Mouse (Mus musculus) hindbrain, embryonic 12.5 days (tissue): ENCODE measurements around the gene Palm3. TPM values are rescaled to one million over a fixed set of nuclear protein-coding genes. Genes with fewer than 3 reads are reported as not detected.

Experiments
- ATAC-seq: fragments of 200-750 bp; cut with Nextera tagmentation; 2 replicates; pipeline ENCODE4 v1.8.0; 2017; ENCODE audit warnings: moderate TSS enrichment; ENCODE audit not compliant: low FRiP score
- H3K27ac ChIP-seq: fragments of 300-500 bp; sonication (generic); 2 replicates; pipeline ENCODE4 v1.5.1; 2016; ENCODE audit warnings: mild to moderate bottlenecking
- H3K27me3 ChIP-seq: fragments of 300-500 bp; sonication (generic); 2 replicates; pipeline ENCODE4 v1.6.1; 2016; ENCODE audit warnings: mild to moderate bottlenecking
- H3K36me3 ChIP-seq: fragments of 300-500 bp; sonication (generic); 2 replicates; pipeline ENCODE4 v1.6.1; 2016; ENCODE audit warnings: mild to moderate bottlenecking
- H3K4me1 ChIP-seq: fragments of 300-500 bp; sonication (generic); 2 replicates; pipeline ENCODE4 v1.6.1; 2016
- H3K4me2 ChIP-seq: fragments of 300-500 bp; sonication (generic); replicated peaks from 2 replicates; pipeline ENCODE4 v1.6.1; 2016; ENCODE audit warnings: mild to moderate bottlenecking
- H3K4me3 ChIP-seq: fragments of 300-500 bp; sonication (generic); 2 replicates; pipeline ENCODE4 v1.5.1; 2016; ENCODE audit warnings: mild to moderate bottlenecking
- H3K9ac ChIP-seq: fragments of 300-500 bp; sonication (generic); 2 replicates; pipeline ENCODE4 v1.6.1; 2016; ENCODE audit warnings: mild to moderate bottlenecking, moderate library complexity
- H3K9me3 ChIP-seq: fragments of 300-500 bp; sonication (generic); replicated peaks from 2 replicates; pipeline ENCODE4 v1.6.1; 2016; ENCODE audit warnings: mild to moderate bottlenecking
- WGBS: fragments of 180-500 bp; shearing (Covaris S2); methylation state at CpG from one replicate; pipeline ENCODE4 v1.1.7; 2016; 5-methylcytosine and 5-hydroxymethylcytosine counted together
- polyA plus RNA-seq: library from polyadenylated mRNA; unstranded; fragments of >200 nt; fragmentation: Nextera tagmentation; extraction: Ambion mirVana; gene quantifications from 2 replicates; pipeline ENCODE4 v1.2.1, GENCODE M21; 2016

Palm3 gene
- polyA plus RNA-seq, 1 experiment from 2014 or later, result 8.6 TPM

GRCm38 (mm10) chr8:84038015-84038414, 16.7 kb downstream of the Palm3 start:
- Histone ChIP-seq H3K36me3 (no peaks in the 10 kb centered on the region), H3K4me2 (no peak overlapping the region)

GRCm38 (mm10) chr8:84039050-84039449, 17.8 kb downstream of the Palm3 start:
- Histone ChIP-seq H3K4me3 (no peak overlapping the region), H3K4me1 (peaks cover 9% of the 10 kb centered on the region), H3K27ac (no peak overlapping the region), H3K36me3 (no peaks in the 10 kb centered on the region), H3K4me2 (no peak overlapping the region), H3K9me3 (no peaks in the 10 kb centered on the region), H3K9ac (no peak overlapping the region), H3K27me3 (peaks cover 66% of the 10 kb centered on the region)
- no peak for ATAC-seq
- 8% methylated on average over 5 of the region's 5 CpGs for WGBS

More at GRCm38 (mm10) chr8:84038015-84038414, 16.7 kb downstream of the Palm3 start:
- no peak overlapping the region for H3K9ac ChIP-seq
- H3K27me3 ChIP-seq, result peaks cover 58% of the 10 kb centered on the region
- no peak overlapping the region for H3K27ac ChIP-seq
- no peak for ATAC-seq
- no peaks in the 10 kb centered on the region for H3K9me3 ChIP-seq
- peaks cover 9% of the 10 kb centered on the region for H3K4me1 ChIP-seq
- 76% methylated on average over 5 of the region's 5 CpGs for WGBS
- no peak overlapping the region for H3K4me3 ChIP-seq

GRCm38 (mm10) chr8:84042066-84042947, 21.0 kb downstream of the Palm3 start, which contains the start of gene Il27ra:
Il27ra (minus strand) TSS chr8:84042589.
- peaks cover 81% of the 10 kb centered on the region for H3K27me3 ChIP-seq

GRCm38 (mm10) chr8:84042948-84043342, 21.7 kb downstream of the Palm3 start:
- H3K27me3 ChIP-seq, result peaks cover 79% of the 10 kb centered on the region
- no peak for ATAC-seq
- H3K4me3 ChIP-seq, result no peak overlapping the region
- H3K9ac ChIP-seq, result no peak overlapping the region
- H3K4me1 ChIP-seq, result peaks cover 17% of the 10 kb centered on the region
- 38% methylated on average over 12 of the region's 12 CpGs for WGBS
- peak overlapping the region; percentile 55; the same call in 1 of the 2 replicates for H3K4me2 ChIP-seq
- H3K36me3 ChIP-seq, result no peaks in the 10 kb centered on the region
- H3K27ac ChIP-seq, result no peak overlapping the region
- H3K9me3 ChIP-seq, result no peaks in the 10 kb centered on the region

More at GRCm38 (mm10) chr8:84042066-84042947, 21.0 kb downstream of the Palm3 start, which contains the start of gene Il27ra:
- peak within 1 kb of the TSS; percentile 30 for H3K4me3 ChIP-seq
- 4% methylated on average over 40 of the region's 40 CpGs for WGBS
- no peak within 1 kb of the TSS for H3K27ac ChIP-seq
- H3K4me2 ChIP-seq, result peak within 1 kb of the TSS; percentile 55
- H3K9me3 ChIP-seq, result no peaks in the 10 kb centered on the region
- H3K9ac ChIP-seq, result peak within 1 kb of the TSS; percentile 33; the same call in 1 of the 2 replicates
- H3K4me1 ChIP-seq, result peaks cover 17% of the 10 kb centered on the region
- no peaks in the 10 kb centered on the region for H3K36me3 ChIP-seq
- ATAC-seq, result peak; percentile 60

GRCm38 (mm10) chr8:84044103-84044502, 22.8 kb downstream of the Palm3 start:
- WGBS, result 6% methylated on average over 7 of the region's 7 CpGs
- Histone ChIP-seq H3K9ac (no peak overlapping the region), H3K9me3 (no peaks in the 10 kb centered on the region), H3K36me3 (no peaks in the 10 kb centered on the region), H3K27ac (no peak overlapping the region), H3K4me3 (no peak overlapping the region), H3K4me2 (no peak overlapping the region), H3K27me3 (peaks cover 70% of the 10 kb centered on the region), H3K4me1 (peaks cover 17% of the 10 kb centered on the region)
- ATAC-seq, result no peak

GRCm38 (mm10) chr8:84044900-84045299, 23.6 kb downstream of the Palm3 start, which contains the start of gene Rln3:
Rln3 (minus strand) TSS chr8:84045000.
- Histone ChIP-seq H3K9ac (no peak within 1 kb of the TSS), H3K4me2 (peak within 1 kb of the TSS; percentile 29; the same call in 1 of the 2 replicates)

GRCm38 (mm10) chr8:84046505-84046904, 25.2 kb downstream of the Palm3 start:
- Histone ChIP-seq H3K9me3 (no peaks in the 10 kb centered on the region), H3K36me3 (no peaks in the 10 kb centered on the region), H3K4me1 (peaks cover 19% of the 10 kb centered on the region), H3K27ac (no peak overlapping the region), H3K27me3 (peaks cover 48% of the 10 kb centered on the region), H3K4me2 (no peak overlapping the region), H3K4me3 (no peak overlapping the region), H3K9ac (no peak overlapping the region)
- ATAC-seq, result no peak
- 88% methylated on average over 3 of the region's 3 CpGs for WGBS

More at GRCm38 (mm10) chr8:84044900-84045299, 23.6 kb downstream of the Palm3 start, which contains the start of gene Rln3:
- H3K27ac ChIP-seq, result no peak within 1 kb of the TSS
- H3K4me1 ChIP-seq, result peaks cover 17% of the 10 kb centered on the region
- no peak for ATAC-seq
- H3K9me3 ChIP-seq, result no peaks in the 10 kb centered on the region
- H3K27me3 ChIP-seq, result peaks cover 64% of the 10 kb centered on the region
- H3K36me3 ChIP-seq, result no peaks in the 10 kb centered on the region
- WGBS, result 14% methylated on average over 9 of the region's 9 CpGs
- H3K4me3 ChIP-seq, result no peak within 1 kb of the TSS

- 77% methylated on average over 5 of the region's 5 CpGs for WGBS
- no peak for ATAC-seq
- no peak overlapping the region for H3K4me3 ChIP-seq
- no peak overlapping the region for H3K4me2 ChIP-seq
- H3K9ac ChIP-seq, result no peak overlapping the region
- H3K27ac ChIP-seq, result no peak overlapping the region
- H3K4me1 ChIP-seq, result peaks cover 11% of the 10 kb centered on the region; the same call in 1 of the 2 replicates
- H3K36me3 ChIP-seq, result no peaks in the 10 kb centered on the region
- peaks cover 32% of the 10 kb centered on the region for H3K27me3 ChIP-seq
- no peaks in the 10 kb centered on the region for H3K9me3 ChIP-seq
Measured at GRCm38 (mm10) chr8:84048171-84048570, 26.9 kb downstream of the Palm3 start.

GRCm38 (mm10) chr8:84052746-84053145, 31.5 kb downstream of the Palm3 start:
- WGBS, result 77% methylated on average over 3 of the region's 3 CpGs
- Histone ChIP-seq H3K9me3 (no peaks in the 10 kb centered on the region), H3K27ac (no peak overlapping the region), H3K36me3 (no peaks in the 10 kb centered on the region), H3K27me3 (peaks cover 2% of the 10 kb centered on the region; the same call in 1 of the 2 replicates), H3K4me2 (no peak overlapping the region), H3K4me1 (0 out of 2 replicates have a peak, but pooled peaks cover 3% of the 10 kb centered on the region), H3K9ac (no peak overlapping the region), H3K4me3 (no peak overlapping the region)
- ATAC-seq, result no peak

- H3K9me3 ChIP-seq, result no peaks in the 10 kb centered on the region
- no peak overlapping the region for H3K4me3 ChIP-seq
- no peak overlapping the region for H3K9ac ChIP-seq
- ATAC-seq, result no peak
- no peak overlapping the region for H3K27ac ChIP-seq
- WGBS, result 95% methylated on average over 5 of the region's 5 CpGs
- H3K27me3 ChIP-seq, result peaks cover 2% of the 10 kb centered on the region; the same call in 1 of the 2 replicates
- 0 out of 2 replicates have a peak, but pooled peaks cover 3% of the 10 kb centered on the region for H3K4me1 ChIP-seq
- no peak overlapping the region for H3K4me2 ChIP-seq
- H3K36me3 ChIP-seq, result no peaks in the 10 kb centered on the region
Measured at GRCm38 (mm10) chr8:84053229-84053628, 32.0 kb downstream of the Palm3 start.

- Histone ChIP-seq H3K4me1 (no peaks in the 10 kb centered on the region), H3K9me3 (no peaks in the 10 kb centered on the region), H3K36me3 (no peaks in the 10 kb centered on the region), H3K9ac (no peak overlapping the region), H3K4me2 (no peak overlapping the region), H3K27me3 (peaks cover 2% of the 10 kb centered on the region; the same call in 1 of the 2 replicates), H3K27ac (no peak overlapping the region), H3K4me3 (no peak overlapping the region)
- WGBS, result 96% methylated on average over 1 of the region's 1 CpGs
- no peak for ATAC-seq
Measured at GRCm38 (mm10) chr8:84057827-84058226, 36.6 kb downstream of the Palm3 start.

GRCm38 (mm10) chr8:84059226-84059625, 38.0 kb downstream of the Palm3 start:
- no peaks in the 10 kb centered on the region for H3K4me1 ChIP-seq
- no peaks in the 10 kb centered on the region for H3K36me3 ChIP-seq
- ATAC-seq, result no peak
- no peaks in the 10 kb centered on the region for H3K9me3 ChIP-seq
- H3K27me3 ChIP-seq, result peaks cover 2% of the 10 kb centered on the region; the same call in 1 of the 2 replicates
- no peak overlapping the region for H3K4me3 ChIP-seq
- no peak overlapping the region for H3K27ac ChIP-seq
- WGBS, result 98% methylated on average over 2 of the region's 2 CpGs
- H3K4me2 ChIP-seq, result no peak overlapping the region
- H3K9ac ChIP-seq, result no peak overlapping the region
